Mouse (Mus musculus): ENCODE data around the gene Glyat.

GRCm38 (mm10) chr19:12677812-12678211, 44.7 kb downstream of the Glyat start, which contains the start of gene Olfr1443:
- TF ChIP-seq MYC (IDR thresholded peaks at IDR 0.05; ENCODE audit: low read depth, low read length) = no peak
- no peak for TF ChIP-seq MYB (IDR thresholded peaks at IDR 0.05; ENCODE audit: low read depth, low read length)
- TF ChIP-seq ETS1 (IDR thresholded peaks at IDR 0.05; ENCODE audit: low read depth, low read length) = no peak
- TF ChIP-seq CHD2 (IDR thresholded peaks at IDR 0.05; ENCODE audit: low read length) = no peak
- TF ChIP-seq USF1 (IDR thresholded peaks at IDR 0.05; ENCODE audit: low read depth, low read length) = no peak
- no peak for TF ChIP-seq ZMIZ1 (IDR thresholded peaks at IDR 0.05; ENCODE audit: low read depth, low read length)
- TF ChIP-seq UBTF (IDR thresholded peaks at IDR 0.05; ENCODE audit: borderline replicate concordance, insufficient read depth, low read depth, low read length) = no peak
- no peak for TF ChIP-seq CTCF (IDR thresholded peaks at IDR 0.05 in 2 of 3, conservative IDR thresholded peaks at IDR 0.05 in 1 of 3; ENCODE audit: control insufficient read depth in 1 of 3, insufficient read depth in 1 of 3, low read depth in 2 of 3, low read length in 3 of 3, poor library complexity in 1 of 3, severe bottlenecking in 1 of 3)
- no peak for TF ChIP-seq GATA1 (IDR thresholded peaks at IDR 0.05; ENCODE audit: low read depth, low read length)
- TF ChIP-seq POLR2A (IDR thresholded peaks at IDR 0.05; ENCODE audit: control insufficient read depth in 1 of 2, insufficient read depth in 1 of 2, low read depth in 1 of 2, low read length in 2 of 2, poor library complexity in 1 of 2) = no peak
- no peak for TF ChIP-seq JUND (IDR thresholded peaks at IDR 0.05; ENCODE audit: low read depth, low read length)

Data from MEL (cell line).